Mouse (Mus musculus): ENCODE measurements around the gene Slc35e3. TPM values are rescaled to one million over a fixed set of nuclear protein-coding genes. Genes with fewer than 3 reads are reported as not detected.
A peak's percentile ranks its signal among the peaks of the same experiment; 100 is the strongest.

Slc35e3 gene
- total and polyA plus RNA-seq, 3 experiments, result 2.2 to 9.7 (median 5.0) TPM

DNA sequence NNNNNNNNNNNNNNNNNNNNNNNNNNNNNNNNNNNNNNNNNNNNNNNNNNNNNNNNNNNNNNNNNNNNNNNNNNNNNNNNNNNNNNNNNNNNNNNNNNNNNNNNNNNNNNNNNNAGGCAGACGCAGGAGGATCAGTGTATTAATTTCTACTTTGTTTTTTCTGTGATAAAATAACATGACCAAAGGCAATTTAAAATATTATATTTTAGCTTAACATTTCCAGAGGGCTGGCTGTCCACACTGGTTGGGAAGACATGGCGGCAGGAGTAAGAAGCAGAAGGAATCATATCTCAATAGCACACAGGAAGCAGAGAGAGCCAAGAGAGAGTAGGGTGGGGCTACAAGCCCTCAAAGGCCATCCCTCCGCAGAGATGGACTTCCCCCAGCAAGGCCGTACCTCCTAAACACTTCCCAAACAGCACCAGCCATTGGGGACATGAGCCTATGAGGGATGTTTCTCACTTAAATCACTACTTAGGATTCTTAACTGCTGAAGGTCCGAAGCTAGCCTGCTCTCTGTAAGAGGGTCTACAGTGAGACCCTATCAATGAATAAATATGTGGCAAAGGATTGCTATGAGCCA is 21.9 kb downstream of the Slc35e3 start:
- no peaks in the 10 kb centered on the region for H3K79me2 ChIP-seq (replicated peaks; ENCODE audit: control insufficient read depth, extremely low read depth, insufficient read depth, poor library complexity, severe bottlenecking)
- H3K4me3 ChIP-seq (replicated peaks in 1 of 3; ENCODE audit: low read depth in 2 of 3, low read length in 2 of 3, poor library complexity in 1 of 3), result no peak overlapping the region
- no peaks in the 10 kb centered on the region for H3K9me3 ChIP-seq (replicated peaks; ENCODE audit: low read length)
- no peaks in the 10 kb centered on the region for H3K36me3 ChIP-seq (replicated peaks in 1 of 2; ENCODE audit: control insufficient read depth in 1 of 2, insufficient read depth in 1 of 2, low read length in 1 of 2)
- no peak overlapping the region for H3K9ac ChIP-seq (ENCODE audit: insufficient read depth, low read depth)
- in situ Hi-C loops (cut with MboI; ENCODE audit: low pct_ligation_motif_present, low pct_unique_long_range_greater_than_20kb, low sequenced_read_pairs), result no loop called here
- DNase-seq (ENCODE audit: extremely low read depth), result no peak
- TF ChIP-seq CTCF (conservative IDR thresholded peaks at IDR 0.05 in 1 of 2, IDR thresholded peaks at IDR 0.05 in 1 of 2; ENCODE audit: low read depth in 2 of 2, low read length in 2 of 2), result no peak
- no peak for TF ChIP-seq NRF1 (IDR thresholded peaks at IDR 0.05; ENCODE audit: low read depth, low read length)
- TF ChIP-seq TBP (conservative IDR thresholded peaks at IDR 0.05; ENCODE audit: low read depth, low read length), result no peak
- TF ChIP-seq MYC (IDR thresholded peaks at IDR 0.05; ENCODE audit: low read depth, low read length), result no peak
- H3K4me1 ChIP-seq (ENCODE audit: control insufficient read depth in 1 of 2, insufficient read depth in 2 of 2), result peaks cover under 1 to 23% of the 10 kb centered on the region in 2 experiments
- no peak overlapping the region for H3K4me2 ChIP-seq (ENCODE audit: insufficient read depth, low read depth, poor library complexity, severe bottlenecking)
- H3K27ac ChIP-seq (ENCODE audit: insufficient read depth, low read depth), result no peak overlapping the region
- no peaks in the 10 kb centered on the region for H3K27me3 ChIP-seq (replicated peaks)
- dilution Hi-C loops (cut with MboI; ENCODE audit: extremely low pct_ligation_motif_present, extremely low pct_unique_long_range_greater_than_20kb, low sequenced_read_pairs), result no loop called here

DNA sequence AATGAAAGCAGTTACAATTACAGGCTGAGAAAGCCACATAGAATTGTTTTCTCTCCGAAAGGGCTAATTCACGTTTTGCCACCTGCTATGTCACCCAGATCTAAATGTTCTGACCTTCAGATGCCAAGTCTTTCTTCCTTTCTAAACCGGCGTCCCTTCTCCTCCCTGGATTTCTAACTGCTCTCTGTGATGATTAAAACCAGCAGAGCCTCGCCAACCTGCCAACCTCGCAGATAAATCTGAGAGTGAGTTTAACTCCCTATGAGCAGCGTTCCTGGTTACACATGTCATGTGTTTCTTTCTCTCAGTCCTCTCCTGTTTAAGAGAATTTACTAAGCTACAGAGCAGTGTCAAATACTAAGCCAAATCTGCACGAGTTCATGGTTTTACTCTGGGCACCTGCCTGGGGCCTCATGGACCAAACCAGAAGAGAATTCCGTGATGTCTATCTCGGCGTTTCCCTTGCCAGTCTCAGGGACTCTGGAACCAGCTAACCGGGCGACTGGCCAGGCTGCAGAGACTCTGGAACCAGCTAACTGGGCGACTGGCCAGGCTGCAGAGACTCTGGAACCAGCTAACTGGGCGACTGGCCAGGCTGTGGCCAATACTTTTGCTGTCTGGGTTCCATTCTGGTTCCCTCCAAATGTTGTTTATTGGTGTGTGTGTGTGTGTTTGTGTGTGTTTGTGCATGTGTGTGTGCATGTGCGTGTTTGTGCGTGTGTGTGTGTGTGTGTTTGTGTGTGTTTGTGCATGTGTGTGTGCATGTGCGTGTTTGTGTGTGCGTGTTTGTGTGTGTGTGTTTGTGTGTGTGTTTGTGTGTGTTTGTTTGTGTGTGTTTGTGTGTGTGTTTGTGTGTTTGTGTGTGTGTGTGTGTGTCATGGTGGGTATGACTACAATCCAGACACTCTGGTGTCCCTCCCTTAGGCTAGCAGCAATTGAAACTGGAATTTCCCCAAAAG is 27.7 kb downstream of the Slc35e3 start:
- peaks cover 15 to 66% of the 10 kb centered on the region in 2 experiments for H3K4me1 ChIP-seq (ENCODE audit: control insufficient read depth in 1 of 2, insufficient read depth in 2 of 2)
- H3K36me3 ChIP-seq (replicated peaks in 1 of 2; ENCODE audit: control insufficient read depth in 1 of 2, insufficient read depth in 1 of 2, low read length in 1 of 2), result no peaks in the 10 kb centered on the region
- H3K79me2 ChIP-seq (replicated peaks; ENCODE audit: control insufficient read depth, extremely low read depth, insufficient read depth, poor library complexity, severe bottlenecking), result no peaks in the 10 kb centered on the region
- no peaks in the 10 kb centered on the region for H3K9me3 ChIP-seq (replicated peaks; ENCODE audit: low read length)
- in situ Hi-C loops (cut with MboI; ENCODE audit: low pct_ligation_motif_present, low pct_unique_long_range_greater_than_20kb, low sequenced_read_pairs) (no loop called here), dilution Hi-C loops (cut with MboI; ENCODE audit: extremely low pct_ligation_motif_present, extremely low pct_unique_long_range_greater_than_20kb, low sequenced_read_pairs) (no loop called here)
- H3K4me2 ChIP-seq (ENCODE audit: insufficient read depth, low read depth, poor library complexity, severe bottlenecking), result peak overlapping the region; percentile 53
- DNase-seq (ENCODE audit: extremely low read depth), result no peak
- no peaks in the 10 kb centered on the region for H3K27me3 ChIP-seq (replicated peaks)
- peak overlapping the region; percentile 63 for H3K9ac ChIP-seq (ENCODE audit: insufficient read depth, low read depth)
- 0 out of 2 replicates have a peak, but pooled peaks have one; percentile 11 for TF ChIP-seq MAX (IDR thresholded peaks at IDR 0.05; ENCODE audit: low read length)
- TF ChIP-seq ZNF384 (IDR thresholded peaks at IDR 0.05; ENCODE audit: low read depth, low read length), result no peak
- no peak for TF ChIP-seq RAD21 (IDR thresholded peaks at IDR 0.05; ENCODE audit: low read depth, low read length)
- TF ChIP-seq MXI1 (IDR thresholded peaks at IDR 0.05; ENCODE audit: low read depth, low read length), result 0 out of 2 replicates have a peak, but pooled peaks have one; percentile 9
- H3K4me3 ChIP-seq (replicated peaks in 1 of 3; ENCODE audit: low read depth in 2 of 3, low read length in 2 of 3, poor library complexity in 1 of 3), result peak overlapping the region in 1 of 3 experiments; percentile 44
- peak overlapping the region; percentile 96 for H3K27ac ChIP-seq (ENCODE audit: insufficient read depth, low read depth)

DNA sequence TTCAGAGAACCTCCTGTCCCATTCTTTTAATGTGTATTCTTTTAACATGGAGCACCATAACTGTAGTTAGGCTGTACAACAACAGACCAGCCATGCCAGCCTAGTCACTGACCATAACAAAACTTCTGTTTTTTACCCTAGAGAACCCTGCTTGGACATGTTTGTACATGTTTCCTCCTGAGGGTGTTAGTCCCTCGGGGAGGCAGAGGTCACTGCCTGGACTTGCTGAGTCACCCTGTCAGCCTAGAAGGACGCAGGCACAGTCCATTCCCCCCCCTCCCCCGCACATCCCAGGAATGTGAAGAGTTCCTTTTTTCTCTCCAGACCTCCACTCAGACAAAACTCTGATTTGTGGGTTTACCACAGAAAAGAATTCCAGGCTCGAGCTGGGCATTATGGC is 28.6 kb downstream of the Slc35e3 start:
- Histone ChIP-seq H3K27ac (ENCODE audit: insufficient read depth, low read depth) (peak overlapping the region; percentile 96), H3K4me1 (ENCODE audit: control insufficient read depth in 1 of 2, insufficient read depth in 2 of 2) (peaks cover 16 to 71% of the 10 kb centered on the region in 2 experiments)
- dilution Hi-C loops (cut with MboI; ENCODE audit: extremely low pct_ligation_motif_present, extremely low pct_unique_long_range_greater_than_20kb, low sequenced_read_pairs), result no loop called here
- TF ChIP-seq POLR2AphosphoS2 (IDR thresholded peaks at IDR 0.05; ENCODE audit: low read depth, low read length) (no peak), GABPA (IDR thresholded peaks at IDR 0.05; ENCODE audit: insufficient replicate concordance, low read depth, low read length) (0 out of 2 replicates have a peak, but pooled peaks have one; percentile 21), RAD21 (IDR thresholded peaks at IDR 0.05; ENCODE audit: low read depth, low read length) (no peak; the same call in 1 of the 2 replicates), UBTF (IDR thresholded peaks at IDR 0.05; ENCODE audit: low read depth, low read length) (no peak), JUN (IDR thresholded peaks at IDR 0.05; ENCODE audit: insufficient read depth, low read depth, low read length) (peak; percentile 65), EP300 (IDR thresholded peaks at IDR 0.05; ENCODE audit: low read length) (peak; percentile 86), ELF1 (IDR thresholded peaks at IDR 0.05; ENCODE audit: low read depth, low read length) (no peak), IRF4 (IDR thresholded peaks at IDR 0.05; ENCODE audit: low read depth, low read length) (peak; percentile 88), RCOR1 (conservative IDR thresholded peaks at IDR 0.05; ENCODE audit: low read depth, low read length) (no peak), CHD1 (IDR thresholded peaks at IDR 0.05; ENCODE audit: low read depth, low read length) (peak; percentile 99), MEF2A (IDR thresholded peaks at IDR 0.05; ENCODE audit: borderline replicate concordance, low read depth, low read length) (peak; percentile 84), TCF12 (IDR thresholded peaks at IDR 0.05; ENCODE audit: low read depth, low read length) (peak; percentile 75), MXI1 (IDR thresholded peaks at IDR 0.05; ENCODE audit: low read depth, low read length) (0 out of 2 replicates have a peak, but pooled peaks have one; percentile 9), MAX (IDR thresholded peaks at IDR 0.05; ENCODE audit: low read length) (no peak), MYC (IDR thresholded peaks at IDR 0.05; ENCODE audit: low read depth, low read length) (peak; percentile 74; the same call in 1 of the 2 replicates), NELFE (IDR thresholded peaks at IDR 0.05; ENCODE audit: low read depth, low read length) (0 out of 2 replicates have a peak, but pooled peaks have one; percentile 8), KAT2A (IDR thresholded peaks at IDR 0.05; ENCODE audit: insufficient replicate concordance, low read length) (peak; percentile 41; the same call in 1 of the 2 replicates)

More for the DNA sequence above, 28.6 kb downstream of the Slc35e3 start:
- Histone ChIP-seq H3K4me3 (replicated peaks in 1 of 3; ENCODE audit: low read depth in 2 of 3, low read length in 2 of 3, poor library complexity in 1 of 3) (no peak overlapping the region), H3K36me3 (replicated peaks in 1 of 2; ENCODE audit: control insufficient read depth in 1 of 2, insufficient read depth in 1 of 2, low read length in 1 of 2) (no peaks in the 10 kb centered on the region), H3K4me2 (ENCODE audit: insufficient read depth, low read depth, poor library complexity, severe bottlenecking) (peak overlapping the region; percentile 53), H3K79me2 (replicated peaks; ENCODE audit: control insufficient read depth, extremely low read depth, insufficient read depth, poor library complexity, severe bottlenecking) (no peaks in the 10 kb centered on the region), H3K27me3 (replicated peaks) (no peaks in the 10 kb centered on the region), H3K9me3 (replicated peaks; ENCODE audit: low read length) (no peaks in the 10 kb centered on the region), H3K9ac (ENCODE audit: insufficient read depth, low read depth) (peak overlapping the region; percentile 63)
- DNase-seq (ENCODE audit: extremely low read depth), result peak; percentile 37
- in situ Hi-C loops (cut with MboI; ENCODE audit: low pct_ligation_motif_present, low pct_unique_long_range_greater_than_20kb, low sequenced_read_pairs), result no loop called here

Measured in CH12.LX (cell line).